11 mouse cellular contexts compared by ENCODE assay signal in genomic region chr5:148090191-148090821, GRCm38 (mm10).
DNase-seq lines count a peak whose midpoint lies in the region; ATAC-seq lines count a peak whose summit lies in the region.
"Had no signal": no experiment of that assay in that cellular context is flagged by ENCODE, and none has a peak within 500 bp of the region (broad histone marks: within the 10 kb centered on the region; RNA-seq: fewer than 3 reads in every experiment).

No protein-coding gene starts in this region.

- no peak for ATAC-seq in granulocyte monocyte progenitor cell, adult 5-6 weeks (replicated peaks; ENCODE audit: poor library complexity, severe bottlenecking)
- ATAC-seq: lung, postnatal 0 days had no signal

- peak; percentile 79 for DNase-seq in cerebellum, adult 11-12 months
- DNase-seq in cerebellum, adult 8-10 months = peak; percentile 67
- DNase-seq in layer of hippocampus, adult 18-20 months (ENCODE audit: low spot score in 2 of 2) = peak; percentile 75 to 86
- peak; percentile 68 to 92 for DNase-seq in left cerebral cortex, postnatal 25 days (ENCODE audit: low spot score in 2 of 2)
- DNase-seq in spleen, postnatal 4 days (ENCODE audit: low spot score in 2 of 2) = no peak
- no peak for DNase-seq in thymus, postnatal 0 days (ENCODE audit: low spot score)
- DNase-seq: gastrocnemius, postnatal 36 days; liver; thymus, postnatal 25 days had no signal

- intact Hi-C loops in left cerebral cortex, postnatal 25 days (cut with DNase I) = loop anchor here (1.0 to 5.0 kb wide), 3 partner anchors 43 to 152 kb away; partner anchors contain the start of gene Mtus2

Comparison
In these comparisons a context has a peak if more than half of its experiments do, and no peak if none do; other contexts are left out.
1. DNase-seq: peak in cerebellum, adult 11-12 months (single experiment), cerebellum, adult 8-10 months (single experiment), layer of hippocampus, adult 18-20 months (2 of 2) and left cerebral cortex, postnatal 25 days (2 of 2); none in spleen, postnatal 4 days (0 of 2) and thymus, postnatal 0 days (single experiment).